Mouse (Mus musculus) urinary bladder, postnatal 4 days (tissue): ENCODE results near the gene Fyb.

Experiments
- DNase-seq, 2 experiments: peaks; one replicate each; pipeline ENCODE4 v3.0.0; 2021 to 2022; ENCODE audit warnings: low spot score in 2 of 2

Gene Fyb

DNA sequence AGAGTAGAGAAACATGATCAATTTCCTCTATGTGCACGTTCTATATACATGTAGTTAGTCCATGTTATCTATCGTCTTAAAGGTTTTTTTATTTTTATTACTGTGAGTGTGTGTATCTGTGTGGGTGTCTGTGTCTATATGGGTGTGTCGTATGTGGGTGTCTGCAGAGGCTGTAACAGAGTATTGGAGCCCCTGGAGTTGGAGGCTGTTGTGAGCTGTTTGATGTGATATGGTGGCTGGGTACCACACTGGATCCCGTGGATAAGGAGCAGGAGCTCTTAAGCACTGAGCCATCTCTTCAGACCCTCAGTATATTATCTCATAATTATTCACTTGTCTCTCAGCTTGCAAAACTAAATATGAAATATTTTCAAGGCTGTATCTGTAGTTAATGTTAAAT is 135.4 kb downstream of the Fyb start:
- DNase-seq, result no peak

DNA sequence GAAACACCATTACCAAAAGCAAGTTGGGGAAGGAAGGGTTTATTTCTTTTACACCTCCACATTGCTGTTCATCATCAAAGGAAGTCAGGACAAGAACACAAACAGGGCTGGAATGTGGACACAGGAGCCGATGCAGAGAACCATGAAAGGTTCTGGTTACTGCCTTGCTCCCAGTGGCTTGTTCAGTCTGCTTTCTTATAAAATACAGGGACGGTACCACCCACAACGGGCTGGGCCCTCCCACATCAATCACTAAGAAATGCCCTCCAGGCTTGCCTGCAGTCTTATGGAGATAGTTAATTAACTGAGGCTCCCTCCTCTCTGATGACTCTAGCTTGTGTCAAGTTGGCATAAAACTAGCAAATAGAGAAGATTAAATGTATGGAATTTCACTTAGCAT is 139.3 kb downstream of the Fyb start:
- no peak for DNase-seq

DNA sequence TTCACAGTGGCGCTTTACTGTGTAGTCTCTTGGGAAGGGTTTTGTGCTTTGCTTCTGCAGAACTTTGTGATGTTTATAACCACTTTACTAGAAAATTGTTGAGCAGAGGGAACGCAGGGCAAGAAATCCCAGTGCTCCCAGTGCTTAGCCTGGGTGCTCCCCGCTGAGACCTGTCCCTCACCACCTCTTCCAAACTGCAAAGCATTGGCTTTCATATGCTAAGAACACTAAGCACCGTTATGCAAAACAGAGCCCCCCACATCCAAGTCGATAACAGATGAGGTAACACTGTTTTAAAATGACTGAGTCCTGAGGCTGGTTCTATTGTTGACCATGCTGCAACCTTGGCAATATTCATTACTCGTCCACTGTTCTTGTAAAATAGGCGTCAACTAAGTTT is 141.3 kb downstream of the Fyb start:
- DNase-seq, result no peak

DNA sequence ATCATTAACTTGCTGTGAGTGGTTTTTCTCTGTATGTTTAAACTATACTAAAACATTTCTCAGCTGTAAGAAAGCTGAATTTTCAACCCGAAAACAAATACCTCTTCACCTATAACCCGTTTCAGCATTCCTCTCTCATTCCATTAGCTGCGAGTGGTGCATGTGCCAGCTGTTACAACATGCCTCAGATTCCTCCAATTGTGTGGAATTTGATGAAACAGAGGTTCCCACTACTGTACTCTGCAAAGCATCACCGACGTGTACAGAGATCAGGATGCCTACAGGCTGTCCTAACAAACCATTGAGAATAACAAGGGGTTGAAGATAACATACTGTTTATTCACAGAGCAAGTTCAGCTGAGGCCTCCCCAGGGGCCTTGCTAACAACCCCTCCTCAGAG is 143.4 kb downstream of the Fyb start:
- DNase-seq, result no peak

DNA sequence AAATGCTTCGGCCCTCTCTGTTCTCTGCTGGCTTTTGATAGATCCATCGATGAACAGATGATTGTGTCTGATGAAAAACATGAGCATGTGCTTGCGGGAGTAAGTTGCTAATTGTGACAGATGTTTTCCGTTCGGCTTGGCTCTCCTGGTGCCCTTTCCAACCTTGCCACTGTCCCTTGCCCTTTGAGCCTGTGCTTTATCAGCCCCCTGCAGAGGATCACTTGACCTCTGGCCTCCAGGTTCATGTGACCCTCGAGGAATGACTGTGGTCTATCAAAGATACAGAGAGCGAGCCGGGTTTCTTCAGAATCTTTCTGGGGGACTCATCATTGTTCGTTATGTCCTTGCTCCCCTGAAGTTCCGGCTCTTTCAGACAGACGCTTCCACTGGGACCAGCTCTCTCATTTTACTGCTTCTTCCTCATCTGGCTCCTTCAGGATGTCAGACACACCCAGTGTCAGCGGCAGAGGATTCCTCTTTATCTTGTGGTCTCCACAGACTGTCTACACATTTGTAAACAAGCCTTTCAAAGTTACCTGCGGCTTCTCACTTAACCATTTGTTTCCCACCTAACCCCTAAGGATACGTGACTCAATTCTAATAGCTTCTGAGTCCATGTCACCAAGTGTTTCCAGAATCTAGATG is 146.3 kb downstream of the Fyb start:
- DNase-seq, result no peak

DNA sequence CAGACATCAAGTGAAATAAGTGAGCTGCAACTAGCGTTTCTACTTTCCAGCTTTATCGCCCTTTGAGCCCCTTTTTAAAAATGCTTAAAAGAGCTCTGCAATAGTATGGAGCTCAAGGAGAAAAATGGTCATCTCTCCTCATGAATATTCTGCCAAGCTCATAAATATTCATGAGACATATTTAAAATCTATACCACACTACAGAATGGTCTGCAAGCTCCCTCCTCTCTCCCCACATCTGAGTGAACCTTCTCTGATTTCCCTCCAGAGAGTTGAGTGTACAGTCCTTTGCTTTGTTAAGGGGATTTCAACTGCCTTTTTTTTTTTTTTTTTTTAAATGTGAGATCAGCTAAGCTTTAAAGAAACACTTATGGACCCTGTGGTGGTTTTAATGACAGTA is 155.8 kb downstream of the Fyb start:
- no peak for DNase-seq

DNA sequence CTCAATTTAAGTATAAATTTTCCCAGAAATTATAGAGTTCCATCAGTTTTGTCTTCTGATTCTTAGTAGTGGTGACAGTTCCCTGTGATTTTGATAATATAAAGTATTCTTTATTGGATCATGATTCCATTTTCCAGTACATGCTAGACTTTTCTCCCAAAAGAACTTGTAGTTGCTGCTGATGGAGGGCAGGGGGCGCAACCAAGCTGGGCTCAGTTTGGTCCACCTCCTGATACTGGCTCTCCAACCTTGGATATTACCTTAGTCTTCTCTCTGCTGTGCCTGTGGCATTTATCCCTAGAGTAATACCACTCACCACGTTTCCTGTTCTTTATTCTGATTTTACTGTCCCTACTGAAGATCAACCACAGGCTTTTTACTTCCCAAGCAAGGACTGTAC is 179.5 kb downstream of the Fyb start:
- no peak for DNase-seq

DNA sequence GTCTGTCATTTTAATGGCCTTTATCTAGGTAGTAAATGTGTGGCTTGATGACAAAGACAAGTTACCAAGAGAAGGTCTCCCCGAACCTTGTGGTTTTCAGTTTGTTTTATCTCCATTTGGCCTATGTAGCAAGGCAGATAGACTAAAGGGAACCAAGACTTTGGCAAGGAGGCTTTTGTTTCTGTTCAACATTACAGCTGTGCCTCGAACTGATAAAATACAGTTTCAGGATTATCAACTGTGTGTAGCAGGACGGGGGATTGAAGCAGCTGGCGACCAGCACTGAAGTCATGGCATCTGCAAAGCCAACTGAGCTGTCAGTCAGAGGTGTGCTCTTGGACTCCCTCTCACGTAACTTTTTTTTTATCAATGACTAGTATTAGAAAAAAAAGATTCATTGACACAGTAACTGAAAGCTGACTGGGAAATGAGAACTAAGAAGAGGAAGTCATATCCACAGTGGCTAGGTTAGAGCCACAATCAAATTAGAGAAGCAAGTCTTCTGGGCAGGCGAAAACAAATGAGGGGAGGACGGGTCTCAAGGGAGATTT is 182.8 kb downstream of the Fyb start:
- no peak for DNase-seq

DNA sequence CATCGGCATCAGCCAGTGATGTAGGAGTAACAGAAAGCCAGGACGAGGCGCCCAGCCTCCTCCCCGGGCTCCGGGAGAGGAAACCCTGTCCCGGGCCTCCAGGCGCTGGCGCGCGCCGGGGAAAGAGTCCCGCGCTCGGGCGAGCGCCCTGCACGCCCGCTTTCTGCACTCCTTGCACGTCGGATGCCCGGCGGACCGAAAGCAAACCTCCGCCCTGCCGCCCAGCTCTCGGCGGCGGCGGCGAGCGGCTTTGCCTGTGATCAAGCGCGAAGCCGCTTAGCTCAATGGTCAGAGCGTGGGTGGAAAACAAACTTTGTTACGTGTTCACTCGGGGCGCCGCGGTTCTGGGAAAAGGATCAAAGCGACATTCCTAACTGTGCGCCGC is 184.9 kb downstream of the Fyb start:
- peak; percentile 57 to 68 for DNase-seq

DNA sequence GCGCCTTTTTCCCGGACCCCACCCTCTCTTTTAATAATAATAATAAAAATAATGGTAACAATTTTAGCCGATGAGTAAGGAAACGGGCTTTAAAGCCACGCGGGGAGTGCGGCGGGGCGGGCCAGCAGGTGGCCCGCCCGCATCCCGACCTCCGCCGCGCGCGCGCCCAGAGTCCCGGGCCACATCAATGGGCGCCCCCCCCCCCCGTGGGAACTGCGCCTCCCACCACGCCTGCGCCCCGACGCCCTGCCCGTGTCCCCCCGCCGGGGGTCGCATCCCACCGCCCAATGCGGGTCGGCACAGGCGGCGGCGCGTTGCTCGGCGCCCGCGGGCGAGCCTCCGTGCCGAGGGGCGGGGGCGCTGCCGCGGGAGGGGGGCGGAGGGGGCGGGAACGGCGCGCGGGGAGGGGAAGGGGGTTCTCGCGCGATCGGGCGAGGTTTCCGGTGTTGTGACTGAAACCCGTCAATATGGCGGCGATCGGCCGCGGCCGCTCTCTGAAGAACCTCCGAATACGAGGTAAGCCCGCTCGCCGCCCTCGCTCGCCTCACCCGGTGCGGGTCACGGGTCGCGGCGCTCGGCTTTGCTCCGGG is 185.4 kb downstream of the Fyb start, which contains the start of gene Rictor:
Gene Rictor (plus strand): TSS at position 444 of the 590 bp plus-strand sequence.
- DNase-seq, result peak; percentile 76 to 89

DNA sequence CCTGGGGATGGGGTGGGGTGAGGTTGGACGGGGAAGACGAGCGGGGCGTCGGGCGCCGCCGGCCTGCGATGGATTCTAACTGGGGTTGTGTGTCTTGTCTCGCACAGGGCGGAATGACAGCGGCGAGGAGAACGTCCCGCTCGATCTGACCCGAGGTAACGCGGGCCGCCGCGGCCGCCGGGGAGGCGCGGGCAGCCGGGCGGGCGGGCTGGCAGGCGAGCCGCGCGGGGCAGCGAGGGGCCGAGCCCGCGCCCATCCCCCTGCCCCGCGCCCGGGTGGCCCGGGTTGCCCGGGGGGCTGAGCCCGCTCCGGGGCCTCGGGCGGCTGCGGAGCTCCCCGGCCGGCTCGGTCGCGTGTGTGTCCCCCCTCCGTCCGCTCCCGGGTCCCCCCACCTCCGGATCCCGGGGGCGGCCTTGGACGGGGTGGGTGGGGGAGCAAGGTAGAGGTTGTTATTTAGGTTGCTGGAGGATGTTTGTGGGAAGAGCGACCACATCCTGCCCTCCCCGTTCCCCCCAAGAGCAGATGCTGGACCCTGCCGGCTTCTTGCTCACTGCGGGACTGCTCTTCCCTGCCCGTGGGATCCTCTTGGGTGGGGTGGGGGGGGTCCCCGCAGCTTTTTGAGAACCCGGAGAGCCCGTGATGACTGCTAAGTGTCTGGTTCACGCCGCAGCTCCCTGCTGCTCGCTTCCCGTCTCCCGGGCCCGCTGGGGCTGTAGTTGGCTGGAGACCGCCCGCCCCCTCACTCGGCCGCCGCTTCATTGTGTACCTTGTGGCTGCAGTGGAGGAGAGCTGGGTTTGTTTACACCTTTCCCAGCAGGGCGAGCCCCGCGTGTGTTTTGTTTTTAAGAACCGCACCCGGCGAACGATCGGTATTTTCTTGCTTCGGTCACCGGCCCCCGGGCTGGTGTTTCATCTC is 186.1 kb downstream of the Fyb start:
- no peak for DNase-seq

DNA sequence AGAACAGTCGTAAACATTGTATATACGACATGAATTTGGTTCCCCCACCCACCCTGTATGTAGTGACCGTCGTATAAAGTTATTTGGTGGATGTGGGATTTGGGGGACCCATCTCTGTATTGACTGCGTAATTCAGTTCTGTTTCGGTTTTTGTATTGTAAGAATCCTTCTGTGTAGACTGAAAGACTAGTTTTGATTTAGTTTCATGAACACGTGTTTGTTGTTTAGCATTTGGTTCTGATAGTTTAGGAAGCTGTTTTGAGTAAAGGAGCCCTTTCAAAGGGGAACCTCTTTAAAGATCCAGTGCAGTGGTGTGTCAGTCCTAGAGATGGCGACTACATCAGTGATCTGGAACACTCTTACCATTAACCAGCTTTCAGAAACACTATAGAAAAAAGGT is 187.0 kb downstream of the Fyb start:
- no peak for DNase-seq

DNA sequence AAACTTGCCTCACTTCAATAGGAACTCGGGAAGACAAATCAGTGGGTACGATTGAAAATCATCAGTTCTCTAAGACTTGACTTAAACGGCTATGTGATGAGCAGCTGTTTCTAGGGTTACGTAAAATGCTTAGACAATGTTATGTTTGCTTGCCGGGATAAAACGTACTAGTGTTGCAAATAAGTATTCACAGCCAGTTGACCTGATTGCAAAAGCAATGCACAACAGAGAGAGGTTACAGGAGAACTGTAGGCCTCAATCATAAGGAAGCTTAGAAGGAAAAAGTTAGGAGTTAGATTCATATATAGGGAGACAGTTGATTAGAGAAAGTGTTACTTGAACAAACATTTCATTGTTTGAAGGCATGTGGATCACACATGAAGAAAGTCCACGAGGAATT is 187.7 kb downstream of the Fyb start:
- DNase-seq, result no peak

DNA sequence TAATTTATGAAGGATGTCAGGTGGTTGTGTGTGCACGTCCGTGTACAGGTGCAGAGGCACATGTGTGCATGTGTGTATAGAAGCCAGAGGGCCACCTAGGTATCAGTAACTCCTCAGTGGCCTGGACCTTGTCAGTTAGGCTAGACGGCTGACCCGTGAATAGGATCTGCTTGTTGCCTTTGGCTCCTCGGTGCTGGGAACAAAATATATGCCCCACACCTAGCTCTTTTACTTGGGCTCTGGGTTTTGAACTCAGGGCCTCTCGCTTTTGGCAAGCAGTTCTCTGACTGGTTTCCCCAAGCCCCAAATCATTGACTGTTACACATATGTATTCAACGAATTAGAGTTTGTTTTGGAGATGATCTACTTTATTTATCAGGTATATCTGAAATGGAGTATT is 188.6 kb downstream of the Fyb start:
- DNase-seq, result no peak
